Mouse (Mus musculus) limb, embryonic 15.5 days (tissue): ENCODE measurements around the gene Plcb4. TPM values are rescaled to one million over a fixed set of nuclear protein-coding genes. Genes with fewer than 3 reads are reported as not detected.

Source experiments
- ATAC-seq: fragments of 200-750 bp; cut with Nextera tagmentation; 2 replicates; pipeline ENCODE4 v1.8.0; 2017; ENCODE audit warnings: low read depth, moderate TSS enrichment; ENCODE audit not compliant: insufficient number of reproducible peaks, low FRiP score, low TSS enrichment
- H3K27ac ChIP-seq: fragments of 300-500 bp; sonication (generic); 2 replicates; pipeline ENCODE4 v1.5.1; 2015; ENCODE audit warnings: moderate library complexity, mild to moderate bottlenecking, inconsistent platforms
- H3K27me3 ChIP-seq: fragments of 300-500 bp; sonication (generic); 2 replicates; pipeline ENCODE4 v1.6.1; 2015; ENCODE audit warnings: inconsistent platforms
- H3K36me3 ChIP-seq: fragments of 300-500 bp; sonication (generic); 2 replicates; pipeline ENCODE4 v1.6.1; 2015; ENCODE audit warnings: inconsistent platforms
- H3K4me1 ChIP-seq: fragments of 300-500 bp; sonication (generic); 2 replicates; pipeline ENCODE4 v1.6.1; 2015; ENCODE audit warnings: inconsistent platforms
- H3K4me2 ChIP-seq: fragments of 300-500 bp; sonication (generic); 2 replicates; pipeline ENCODE4 v1.6.1; 2015; ENCODE audit warnings: mild to moderate bottlenecking, inconsistent platforms
- H3K4me3 ChIP-seq: fragments of 300-500 bp; sonication (generic); 2 replicates; pipeline ENCODE4 v1.5.1; 2015; ENCODE audit warnings: mild to moderate bottlenecking, inconsistent platforms
- H3K9ac ChIP-seq: fragments of 300-500 bp; sonication (generic); 2 replicates; pipeline ENCODE4 v1.6.1; 2015; ENCODE audit warnings: inconsistent platforms
- H3K9me3 ChIP-seq: fragments of 300-500 bp; sonication (generic); 2 replicates; pipeline ENCODE4 v1.6.1; 2016; ENCODE audit warnings: inconsistent platforms
- WGBS: fragments of 180-500 bp; shearing (Covaris S2); methylation state at CpG from one replicate; pipeline ENCODE4 v1.1.7; 2015; 5-methylcytosine and 5-hydroxymethylcytosine counted together
- polyA plus RNA-seq: library from polyadenylated mRNA; unstranded; fragments of >200 nt; fragmentation: Nextera tagmentation; extraction: Ambion mirVana; gene quantifications from 2 replicates; pipeline ENCODE4 v1.2.1, GENCODE M21; 2015

Plcb4 gene
- polyA plus RNA-seq, 1 experiment from 2014 or later = 17.4 TPM

GRCm38 (mm10) chr2:135805748-135806685, 147.2 kb downstream of the Plcb4 start:
- ATAC-seq = no peak
- H3K4me1 ChIP-seq = peaks cover 5% of the 10 kb centered on the region; the same call in 1 of the 2 replicates
- H3K27ac ChIP-seq = no peak overlapping the region
- no peak overlapping the region for H3K4me2 ChIP-seq
- 82% methylated on average over 15 of the region's 15 CpGs for WGBS
- H3K4me3 ChIP-seq = no peak overlapping the region
- H3K9ac ChIP-seq = no peak overlapping the region
- no peaks in the 10 kb centered on the region for H3K9me3 ChIP-seq
- H3K36me3 ChIP-seq = no peaks in the 10 kb centered on the region
- no peaks in the 10 kb centered on the region for H3K27me3 ChIP-seq

- no peak overlapping the region for H3K27ac ChIP-seq
- H3K27me3 ChIP-seq = no peaks in the 10 kb centered on the region
- ATAC-seq = no peak
- H3K4me3 ChIP-seq = no peak overlapping the region
- no peaks in the 10 kb centered on the region for H3K9me3 ChIP-seq
- H3K4me2 ChIP-seq = no peak overlapping the region
- H3K36me3 ChIP-seq = no peaks in the 10 kb centered on the region
- 71% methylated on average over 4 of the region's 4 CpGs for WGBS
- H3K9ac ChIP-seq = no peak overlapping the region
- peaks cover 7% of the 10 kb centered on the region; the same call in 1 of the 2 replicates for H3K4me1 ChIP-seq
Observed at GRCm38 (mm10) chr2:135808342-135808741, 149.5 kb downstream of the Plcb4 start.

GRCm38 (mm10) chr2:135810841-135811240, 152.0 kb downstream of the Plcb4 start:
- H3K4me2 ChIP-seq = no peak overlapping the region
- 0 out of 2 replicates have a peak overlapping the region, but pooled peaks have one; percentile 8 for H3K27ac ChIP-seq
- no peaks in the 10 kb centered on the region for H3K36me3 ChIP-seq
- H3K4me3 ChIP-seq = no peak overlapping the region
- no peaks in the 10 kb centered on the region for H3K27me3 ChIP-seq
- ATAC-seq = peak; percentile 40; the same call in 1 of the 2 replicates
- WGBS = 45% methylated on average over 6 of the region's 6 CpGs
- no peak overlapping the region for H3K9ac ChIP-seq
- no peaks in the 10 kb centered on the region for H3K9me3 ChIP-seq
- H3K4me1 ChIP-seq = peaks cover 7% of the 10 kb centered on the region; the same call in 1 of the 2 replicates

GRCm38 (mm10) chr2:135811453-135812101, 152.8 kb downstream of the Plcb4 start:
- 65% methylated on average over 5 of the region's 5 CpGs for WGBS
- Histone ChIP-seq H3K27me3 (no peaks in the 10 kb centered on the region), H3K9ac (no peak overlapping the region), H3K4me3 (no peak overlapping the region), H3K4me1 (peaks cover 7% of the 10 kb centered on the region; the same call in 1 of the 2 replicates), H3K27ac (no peak overlapping the region), H3K36me3 (no peaks in the 10 kb centered on the region), H3K4me2 (no peak overlapping the region), H3K9me3 (no peaks in the 10 kb centered on the region)
- no peak for ATAC-seq

- Histone ChIP-seq H3K4me3 (no peak overlapping the region), H3K27ac (no peak overlapping the region)
Observed at GRCm38 (mm10) chr2:135812701-135813246, 154.0 kb downstream of the Plcb4 start.

DNA sequence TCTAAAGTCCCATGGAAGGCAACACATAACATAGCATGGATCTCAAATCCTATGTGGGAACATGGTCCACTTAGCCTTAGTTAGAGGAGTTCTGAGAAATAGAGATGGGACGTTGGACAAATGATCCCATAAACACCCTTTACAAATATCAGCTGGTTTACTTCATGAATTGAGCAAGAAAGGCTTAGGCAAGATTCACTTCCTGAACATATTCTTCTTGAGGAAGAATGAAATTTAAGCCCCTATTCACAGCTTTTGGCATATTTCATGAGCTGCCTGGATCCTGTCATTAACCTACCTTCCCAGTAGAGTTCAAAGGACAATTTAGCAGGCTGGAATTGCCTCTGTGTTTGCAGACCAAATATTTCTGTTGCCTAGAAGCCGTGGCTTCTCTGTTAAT, 161.9 kb downstream of the Plcb4 start:
- Histone ChIP-seq H3K27ac (no peak overlapping the region), H3K9me3 (no peaks in the 10 kb centered on the region), H3K36me3 (no peaks in the 10 kb centered on the region), H3K4me1 (no peaks in the 10 kb centered on the region), H3K4me2 (no peak overlapping the region), H3K4me3 (no peak overlapping the region), H3K27me3 (no peaks in the 10 kb centered on the region), H3K9ac (no peak overlapping the region)
- no peak for ATAC-seq
- 24% methylated on average over 2 of the region's 2 CpGs for WGBS

More at GRCm38 (mm10) chr2:135812701-135813246, 154.0 kb downstream of the Plcb4 start:
- Histone ChIP-seq H3K4me2 (no peak overlapping the region), H3K36me3 (no peaks in the 10 kb centered on the region), H3K4me1 (peaks cover 7% of the 10 kb centered on the region; the same call in 1 of the 2 replicates), H3K9ac (no peak overlapping the region), H3K9me3 (no peaks in the 10 kb centered on the region), H3K27me3 (no peaks in the 10 kb centered on the region)
- WGBS = 88% methylated on average over 8 of the region's 8 CpGs
- ATAC-seq = no peak

DNA sequence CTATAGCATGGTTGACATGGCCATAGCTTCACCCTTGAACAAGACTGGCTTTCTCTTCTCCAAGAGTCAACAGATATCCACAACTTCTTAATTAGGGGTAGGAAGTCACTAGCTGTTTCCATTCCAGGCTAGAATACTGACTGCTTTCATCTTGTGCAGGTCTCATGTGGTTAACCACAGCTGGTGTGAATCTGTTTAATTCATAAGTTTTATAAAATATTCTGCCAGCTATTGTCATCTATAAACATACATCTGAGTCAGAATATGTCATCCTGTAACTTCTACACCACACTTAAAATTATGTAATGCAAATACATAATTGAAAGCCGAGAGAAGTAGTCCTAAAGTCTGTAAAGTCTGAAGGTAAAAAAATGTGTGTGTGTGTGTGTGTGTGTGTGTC, 164.9 kb downstream of the Plcb4 start:
- no peak overlapping the region for H3K4me2 ChIP-seq
- no peak overlapping the region for H3K27ac ChIP-seq
- WGBS = 76% methylated on average over 1 of the region's 1 CpGs

GRCm38 (mm10) chr2:135824757-135825156, 165.9 kb downstream of the Plcb4 start:
- no peak for ATAC-seq
- no peaks in the 10 kb centered on the region for H3K9me3 ChIP-seq
- no peaks in the 10 kb centered on the region for H3K36me3 ChIP-seq
- 88% methylated on average over 1 of the region's 1 CpGs for WGBS
- no peak overlapping the region for H3K4me2 ChIP-seq
- H3K9ac ChIP-seq = no peak overlapping the region
- no peaks in the 10 kb centered on the region for H3K27me3 ChIP-seq
- 0 out of 2 replicates have a peak, but pooled peaks cover 4% of the 10 kb centered on the region for H3K4me1 ChIP-seq
- no peak overlapping the region for H3K27ac ChIP-seq
- H3K4me3 ChIP-seq = no peak overlapping the region

More for the DNA sequence above, 164.9 kb downstream of the Plcb4 start:
- ATAC-seq = no peak
- Histone ChIP-seq H3K36me3 (no peaks in the 10 kb centered on the region), H3K9ac (no peak overlapping the region), H3K27me3 (no peaks in the 10 kb centered on the region), H3K4me3 (no peak overlapping the region), H3K4me1 (0 out of 2 replicates have a peak, but pooled peaks cover 4% of the 10 kb centered on the region), H3K9me3 (no peaks in the 10 kb centered on the region)

DNA sequence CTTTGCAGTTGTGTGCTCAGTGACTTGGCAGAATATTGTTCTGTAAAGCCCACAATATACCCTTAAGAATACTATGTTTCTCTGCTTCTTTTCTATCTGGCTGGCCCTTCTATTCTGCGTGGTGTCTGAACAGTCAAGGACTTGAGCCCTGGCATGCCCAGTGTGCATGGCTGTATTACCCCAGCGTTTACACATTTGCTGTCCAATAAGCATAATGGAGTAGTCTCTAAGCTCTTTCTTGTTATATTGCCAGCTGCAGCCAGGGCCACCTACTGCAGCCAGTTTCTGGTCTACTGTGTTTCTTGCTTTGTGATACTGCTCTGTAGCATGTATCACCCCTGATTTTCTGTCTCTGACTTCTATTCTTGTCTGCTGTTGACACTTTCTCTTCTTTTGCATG, 166.8 kb downstream of the Plcb4 start:
- ATAC-seq = no peak
- Histone ChIP-seq H3K9ac (no peak overlapping the region), H3K9me3 (no peaks in the 10 kb centered on the region), H3K4me1 (0 out of 2 replicates have a peak, but pooled peaks cover 4% of the 10 kb centered on the region), H3K27me3 (no peaks in the 10 kb centered on the region), H3K4me2 (no peak overlapping the region), H3K27ac (no peak overlapping the region), H3K36me3 (no peaks in the 10 kb centered on the region), H3K4me3 (no peak overlapping the region)
- WGBS = 72% methylated on average over 2 of the region's 2 CpGs

DNA sequence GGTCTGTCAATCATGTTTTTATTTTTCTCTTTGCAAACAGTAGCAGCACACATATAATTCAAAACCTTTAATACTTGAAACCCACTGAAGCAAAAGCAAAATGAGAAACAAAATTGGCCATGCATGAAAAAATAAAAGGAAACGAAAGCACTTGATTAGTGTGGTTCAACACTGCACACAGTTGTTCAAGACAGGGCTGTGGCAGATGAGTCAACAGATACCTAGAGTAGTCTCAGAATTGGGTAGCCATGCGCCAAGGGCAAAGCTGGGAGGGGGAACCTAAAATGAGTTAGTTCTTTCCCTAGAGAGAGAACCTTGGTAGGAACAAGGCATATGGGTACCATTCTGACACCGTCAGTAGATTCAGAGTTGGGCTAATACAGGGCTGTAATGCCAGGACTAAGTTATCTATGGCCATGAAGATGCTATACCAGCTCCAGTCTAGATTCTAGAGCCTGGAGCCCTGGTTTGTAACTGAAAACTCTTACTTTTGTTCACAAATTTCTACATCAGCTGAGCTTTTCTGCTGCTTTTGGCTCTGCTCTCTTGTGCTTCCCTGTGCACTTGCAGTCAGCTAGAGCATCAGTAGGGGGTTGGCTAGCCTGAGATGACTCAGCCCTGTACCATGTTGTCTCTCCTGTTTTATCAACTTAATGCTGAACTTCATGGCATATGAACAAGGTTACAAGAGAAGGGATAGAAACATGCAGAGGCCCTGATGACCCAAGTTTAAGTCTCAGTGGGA, 168.0 kb downstream of the Plcb4 start:
- Histone ChIP-seq H3K9ac (no peak overlapping the region), H3K4me2 (no peak overlapping the region), H3K9me3 (no peaks in the 10 kb centered on the region), H3K36me3 (no peaks in the 10 kb centered on the region), H3K27me3 (no peaks in the 10 kb centered on the region), H3K27ac (no peak overlapping the region), H3K4me3 (no peak overlapping the region), H3K4me1 (0 out of 2 replicates have a peak, but pooled peaks cover 4% of the 10 kb centered on the region)
- ATAC-seq = no peak
- WGBS = 93% methylated on average over 3 of the region's 3 CpGs

DNA sequence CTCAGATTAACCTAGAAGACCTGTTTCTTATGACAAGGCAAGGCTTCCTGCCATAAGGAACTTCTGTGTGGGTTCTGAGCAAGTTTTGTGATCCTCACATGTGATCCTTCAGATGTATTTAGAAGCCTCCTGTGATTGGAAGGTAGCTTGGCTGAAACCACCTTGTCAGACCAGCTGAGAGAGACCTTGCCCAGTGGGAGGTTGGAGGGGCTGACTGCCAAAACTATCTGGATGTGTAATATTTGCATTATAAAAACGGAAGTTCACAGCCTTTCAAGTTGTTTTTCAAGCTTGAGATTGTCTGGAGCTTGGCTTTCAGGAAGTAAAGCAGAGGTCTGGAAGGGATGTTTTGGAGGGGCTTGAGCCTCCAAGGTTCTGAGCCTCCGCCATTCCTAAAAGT, 169.6 kb downstream of the Plcb4 start:
- Histone ChIP-seq H3K4me2 (no peak overlapping the region), H3K4me1 (0 out of 2 replicates have a peak, but pooled peaks cover 4% of the 10 kb centered on the region), H3K27ac (no peak overlapping the region), H3K36me3 (no peaks in the 10 kb centered on the region), H3K27me3 (no peaks in the 10 kb centered on the region), H3K4me3 (no peak overlapping the region), H3K9ac (no peak overlapping the region), H3K9me3 (no peaks in the 10 kb centered on the region)
- no peak for ATAC-seq
- 59% methylated on average over 2 of the region's 2 CpGs for WGBS
